Mouse (Mus musculus) hindbrain, embryonic 16.5 days (tissue): Measurements from ENCODE around the gene Rptor. TPM values are rescaled to one million over a fixed set of nuclear protein-coding genes. Genes with fewer than 3 reads are reported as not detected.
A peak's percentile ranks its signal among the peaks of the same experiment; 100 is the strongest.

Experiments
- ATAC-seq: fragments of 200-750 bp; cut with Nextera tagmentation; 2 replicates; pipeline ENCODE4 v1.8.0; 2017; ENCODE audit warnings: moderate TSS enrichment, moderate library complexity
- H3K27ac ChIP-seq: fragments of 300-500 bp; sonication (generic); 2 replicates; pipeline ENCODE4 v1.5.1; 2014; ENCODE audit warnings: low read depth, mild to moderate bottlenecking, control low read depth, low read length, moderate library complexity
- H3K27me3 ChIP-seq: fragments of 300-500 bp; sonication (generic); replicated peaks from 2 replicates; pipeline ENCODE4 v1.6.1; 2014; ENCODE audit warnings: low read length; ENCODE audit not compliant: control insufficient read depth, insufficient read depth
- H3K36me3 ChIP-seq: fragments of 300-500 bp; sonication (generic); 2 replicates; pipeline ENCODE4 v1.6.1; 2014; ENCODE audit warnings: mild to moderate bottlenecking, low read length, moderate library complexity, mixed read lengths; ENCODE audit not compliant: control insufficient read depth, insufficient read depth
- H3K4me1 ChIP-seq: fragments of 300-500 bp; sonication (generic); 2 replicates; pipeline ENCODE4 v1.6.1; 2014; ENCODE audit warnings: low read depth, low read length; ENCODE audit not compliant: control insufficient read depth, insufficient read depth
- H3K4me2 ChIP-seq: fragments of 300-500 bp; sonication (generic); 2 replicates; pipeline ENCODE4 v1.6.1; 2014; ENCODE audit warnings: mild to moderate bottlenecking, low read length, control low read depth, moderate library complexity
- H3K4me3 ChIP-seq: fragments of 300-500 bp; sonication (generic); 2 replicates; pipeline ENCODE4 v1.5.1; 2014; ENCODE audit warnings: mild to moderate bottlenecking, low read length, control low read depth, moderate library complexity
- H3K9ac ChIP-seq: fragments of 300-500 bp; sonication (generic); 2 replicates; pipeline ENCODE4 v1.6.1; 2014; ENCODE audit warnings: low read depth, mild to moderate bottlenecking, control low read depth, low read length, moderate library complexity
- H3K9me3 ChIP-seq: fragments of 300-500 bp; sonication (generic); 2 replicates; pipeline ENCODE4 v1.6.1; 2014; ENCODE audit warnings: mild to moderate bottlenecking, low read length, moderate library complexity; ENCODE audit not compliant: control insufficient read depth
- WGBS: fragments of 180-500 bp; shearing (Covaris S2); extraction: QIAGEN DNeasy Blood & Tissue Kit; methylation state at CpG from one replicate; pipeline ENCODE4 v1.1.7; 2014; 5-methylcytosine and 5-hydroxymethylcytosine counted together
- polyA plus RNA-seq: library from polyadenylated mRNA; unstranded; fragments of >200 nt; fragmentation: Nextera tagmentation; extraction: Ambion mirVana; gene quantifications from 2 replicates; pipeline ENCODE4 v1.2.1, GENCODE M21; 2015

Gene Rptor
- polyA plus RNA-seq, 1 experiment from 2014 or later: 8.5 TPM

DNA sequence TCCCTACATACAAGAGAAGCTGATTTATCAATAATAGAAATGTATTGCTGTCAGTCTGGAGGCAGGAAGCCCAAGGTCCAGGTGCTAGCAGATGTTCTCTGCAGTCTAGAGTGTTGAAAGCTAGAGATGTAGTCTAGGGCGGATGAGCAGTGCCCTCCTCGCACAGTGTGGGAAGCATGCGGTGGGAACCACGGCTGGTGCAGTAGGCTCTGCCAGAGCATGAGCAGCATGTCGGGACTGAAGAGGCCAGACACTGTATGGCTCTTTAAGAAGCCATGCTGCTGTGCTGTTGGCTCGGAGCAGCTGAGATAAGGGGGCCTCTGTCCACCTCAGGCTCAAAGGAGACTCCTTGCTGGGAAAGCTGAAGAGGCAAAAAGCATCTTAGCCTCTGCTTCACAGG is 164.8 kb downstream of the Rptor start:
- ATAC-seq: peak; percentile 62; the same call in 1 of the 2 replicates
- Histone ChIP-seq H3K4me2 (no peak overlapping the region), H3K27me3 (no peaks in the 10 kb centered on the region), H3K4me3 (no peak overlapping the region), H3K9me3 (no peaks in the 10 kb centered on the region), H3K9ac (peak overlapping the region; percentile 24; the same call in 1 of the 2 replicates), H3K4me1 (peaks cover 13% of the 10 kb centered on the region), H3K36me3 (no peaks in the 10 kb centered on the region; the same call in 1 of the 2 replicates), H3K27ac (peak overlapping the region; percentile 30; the same call in 1 of the 2 replicates)
- WGBS: 39% methylated on average over 6 of the region's 6 CpGs

DNA sequence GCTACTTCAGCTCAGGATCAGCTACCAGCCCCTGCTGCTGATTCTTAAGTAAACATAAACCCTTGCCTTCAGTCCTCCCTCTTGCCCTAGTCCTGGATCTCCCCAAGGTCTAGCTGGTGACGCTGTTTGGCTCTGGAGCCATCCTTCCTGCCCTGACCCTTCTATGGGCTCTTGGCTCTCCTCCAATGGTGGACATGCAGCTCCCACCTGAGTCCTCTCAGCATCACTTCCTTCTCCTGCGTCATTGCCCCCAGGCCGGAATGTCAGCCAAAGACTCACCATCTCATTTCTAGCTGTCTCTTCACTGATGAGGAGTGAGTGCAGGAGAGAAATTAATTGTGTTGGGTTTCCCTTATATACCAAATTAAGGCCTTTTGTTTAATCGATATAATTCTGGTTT is 165.8 kb downstream of the Rptor start:
- peaks cover 13% of the 10 kb centered on the region for H3K4me1 ChIP-seq
- H3K4me3 ChIP-seq: no peak overlapping the region
- 83% methylated on average over 4 of the region's 4 CpGs for WGBS
- H3K9me3 ChIP-seq: no peaks in the 10 kb centered on the region
- no peaks in the 10 kb centered on the region for H3K27me3 ChIP-seq
- no peak for ATAC-seq
- no peaks in the 10 kb centered on the region; the same call in 1 of the 2 replicates for H3K36me3 ChIP-seq
- no peak overlapping the region for H3K4me2 ChIP-seq
- H3K9ac ChIP-seq: no peak overlapping the region
- no peak overlapping the region for H3K27ac ChIP-seq

DNA sequence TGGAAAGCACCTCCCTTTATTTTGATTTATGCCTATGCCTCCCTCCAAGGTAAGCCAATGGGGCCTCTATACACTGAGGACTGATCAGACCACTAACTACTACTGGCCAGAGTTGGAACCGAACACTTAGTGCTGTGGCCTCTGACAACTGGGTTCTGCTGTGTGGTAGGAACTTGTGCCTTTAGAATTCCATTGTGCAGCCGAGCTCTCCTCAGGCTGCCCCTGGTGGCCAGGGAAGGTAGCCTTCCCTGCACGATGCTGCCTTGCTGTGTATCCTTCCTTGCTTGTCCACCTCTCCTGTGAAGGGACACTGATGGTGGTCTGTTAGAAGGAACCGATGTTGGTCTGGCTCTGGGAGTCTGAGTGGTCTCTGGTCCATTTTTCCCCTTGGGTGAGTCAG is 167.0 kb downstream of the Rptor start:
- no peak for ATAC-seq
- Histone ChIP-seq H3K27me3 (no peaks in the 10 kb centered on the region), H3K4me2 (no peak overlapping the region), H3K9ac (no peak overlapping the region), H3K9me3 (no peaks in the 10 kb centered on the region), H3K36me3 (no peaks in the 10 kb centered on the region; the same call in 1 of the 2 replicates), H3K27ac (no peak overlapping the region), H3K4me1 (peaks cover 13% of the 10 kb centered on the region), H3K4me3 (no peak overlapping the region)
- 69% methylated on average over 4 of the region's 4 CpGs for WGBS

DNA sequence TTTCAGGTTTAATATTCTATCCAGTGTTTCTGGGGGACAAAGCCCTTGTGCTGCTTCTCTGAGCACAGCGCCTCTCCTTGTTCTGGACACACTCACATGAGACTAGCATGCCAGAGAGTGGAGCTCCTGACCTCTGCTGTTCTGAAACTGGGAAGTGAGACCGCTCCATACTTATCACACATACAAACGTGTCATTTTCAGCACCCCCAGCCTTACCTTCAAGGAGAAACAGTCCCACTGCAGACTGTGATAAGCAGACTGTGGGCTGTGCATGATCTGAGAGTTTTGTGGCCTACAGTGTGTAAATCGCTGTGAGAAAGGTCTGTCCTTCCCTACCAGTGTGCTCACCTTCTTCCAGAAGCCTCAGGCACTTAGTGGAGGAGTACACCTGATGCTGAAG is 168.3 kb downstream of the Rptor start:
- Histone ChIP-seq H3K4me3 (no peak overlapping the region), H3K36me3 (no peaks in the 10 kb centered on the region; the same call in none of the 2 replicates), H3K4me2 (no peak overlapping the region), H3K9ac (no peak overlapping the region), H3K27ac (no peak overlapping the region), H3K27me3 (no peaks in the 10 kb centered on the region), H3K9me3 (peaks cover 6% of the 10 kb centered on the region), H3K4me1 (peaks cover 13% of the 10 kb centered on the region)
- ATAC-seq: no peak
- WGBS: 83% methylated on average over 4 of the region's 4 CpGs

DNA sequence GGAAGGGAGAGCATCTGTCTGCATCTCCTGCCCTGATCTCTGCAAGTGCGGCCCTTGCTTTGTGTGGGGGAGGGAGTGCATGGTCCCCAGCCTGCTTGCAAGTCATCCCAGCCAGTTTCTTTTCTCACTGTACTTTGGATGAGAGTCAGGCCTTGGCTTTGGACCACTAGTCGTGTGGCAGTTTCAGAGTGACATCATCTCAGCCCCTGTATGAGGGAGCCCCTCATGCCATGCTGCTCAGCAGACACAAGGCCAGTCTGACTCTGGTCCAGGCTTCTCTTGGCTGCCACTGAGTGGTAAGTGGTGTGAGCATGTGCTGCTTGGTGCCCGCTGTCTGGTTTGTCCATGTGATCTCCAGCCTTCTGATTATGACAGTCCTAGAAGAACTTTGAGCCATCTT is 170.2 kb downstream of the Rptor start:
- WGBS: 53% methylated on average over 3 of the region's 3 CpGs
- peak; percentile 81 for ATAC-seq
- H3K27me3 ChIP-seq: no peaks in the 10 kb centered on the region
- no peaks in the 10 kb centered on the region; the same call in none of the 2 replicates for H3K36me3 ChIP-seq
- H3K9ac ChIP-seq: no peak overlapping the region
- H3K27ac ChIP-seq: no peak overlapping the region
- H3K4me2 ChIP-seq: no peak overlapping the region
- H3K9me3 ChIP-seq: peaks cover 6% of the 10 kb centered on the region
- H3K4me1 ChIP-seq: peaks cover 1% of the 10 kb centered on the region
- no peak overlapping the region for H3K4me3 ChIP-seq

DNA sequence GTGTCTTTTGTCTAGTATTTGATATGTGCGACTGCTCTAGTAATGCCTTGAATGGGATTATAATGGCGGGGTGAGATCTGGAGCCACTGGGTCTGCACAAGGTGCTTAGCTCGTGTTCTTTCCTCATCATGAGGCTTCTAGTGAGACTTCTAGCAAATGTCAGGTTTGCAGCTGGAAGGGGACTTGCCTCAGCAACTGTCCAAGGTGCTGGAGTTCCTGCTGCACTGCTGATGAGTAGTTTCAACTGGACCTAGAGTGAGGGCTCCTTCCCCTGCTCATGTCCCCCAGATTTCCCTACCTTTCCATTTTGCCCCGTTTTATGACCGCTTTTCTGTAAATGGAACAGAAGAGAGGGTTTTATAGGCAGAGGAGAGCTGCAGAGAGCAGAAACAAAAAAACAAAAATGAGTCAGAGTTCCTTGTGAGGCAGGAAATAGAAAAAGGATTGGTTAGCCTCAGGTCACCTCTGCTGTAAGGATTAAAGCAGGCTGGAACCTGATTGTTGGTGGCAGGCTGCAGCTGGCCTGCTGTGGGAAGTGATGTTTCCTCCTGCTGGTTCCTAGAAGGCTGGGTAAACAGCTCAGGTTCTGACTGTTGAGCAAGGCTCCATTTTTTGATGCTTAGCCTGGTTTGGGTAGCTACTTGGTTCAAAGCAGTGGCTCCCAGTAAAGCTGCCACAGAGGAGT is 172.5 kb downstream of the Rptor start:
- no peaks in the 10 kb centered on the region for H3K4me1 ChIP-seq
- no peaks in the 10 kb centered on the region for H3K27me3 ChIP-seq
- no peak for ATAC-seq
- H3K36me3 ChIP-seq: no peaks in the 10 kb centered on the region; the same call in none of the 2 replicates
- H3K9me3 ChIP-seq: peaks cover 6% of the 10 kb centered on the region
- H3K9ac ChIP-seq: no peak overlapping the region
- no peak overlapping the region for H3K4me3 ChIP-seq
- WGBS: 64% methylated on average over 5 of the region's 5 CpGs
- H3K4me2 ChIP-seq: no peak overlapping the region
- no peak overlapping the region for H3K27ac ChIP-seq

DNA sequence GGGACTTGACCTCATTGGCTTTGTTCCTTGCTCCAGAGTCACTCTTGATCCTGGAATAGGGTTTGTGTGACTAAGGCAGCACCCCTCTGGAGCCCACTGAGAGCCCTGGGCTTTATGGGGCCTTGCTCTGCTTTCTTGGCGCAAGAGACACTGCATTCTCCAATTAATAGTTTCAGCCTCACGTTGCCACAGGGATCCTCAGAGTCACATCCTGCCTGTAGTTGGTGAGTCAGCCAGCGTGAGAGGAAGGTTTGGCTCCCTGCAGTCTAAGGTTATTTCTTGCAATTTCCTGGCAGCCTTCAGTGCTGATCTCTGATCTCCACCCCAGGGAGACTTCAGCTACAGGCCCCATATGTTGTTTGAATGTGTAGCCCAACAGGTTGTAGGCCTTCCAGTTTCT is 174.5 kb downstream of the Rptor start:
- H3K4me3 ChIP-seq: no peak overlapping the region
- 42% methylated on average over 3 of the region's 3 CpGs for WGBS
- ATAC-seq: no peak
- no peaks in the 10 kb centered on the region for H3K27me3 ChIP-seq
- H3K4me2 ChIP-seq: no peak overlapping the region
- no peak overlapping the region for H3K9ac ChIP-seq
- no peaks in the 10 kb centered on the region; the same call in 1 of the 2 replicates for H3K36me3 ChIP-seq
- peaks cover 6% of the 10 kb centered on the region for H3K9me3 ChIP-seq
- H3K27ac ChIP-seq: no peak overlapping the region
- H3K4me1 ChIP-seq: no peaks in the 10 kb centered on the region

DNA sequence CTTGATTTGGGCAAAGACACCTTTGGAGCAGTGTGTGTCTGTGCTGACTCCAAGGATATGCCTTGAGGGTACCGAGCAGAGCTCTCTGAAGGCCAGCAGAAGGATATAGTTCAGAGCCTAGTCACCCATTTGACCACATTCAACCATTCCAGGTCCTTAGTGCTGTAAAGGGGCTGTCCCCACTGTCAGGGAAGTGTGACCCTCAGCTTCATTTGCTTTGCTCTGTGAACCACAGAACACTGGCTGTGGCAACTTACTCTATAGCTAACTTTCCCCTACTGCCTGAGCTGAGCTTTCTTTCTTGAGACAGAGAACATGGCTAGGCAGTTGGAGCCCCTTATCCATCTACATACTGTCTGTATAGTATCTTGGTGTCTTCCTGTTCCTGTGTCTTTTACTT is 175.2 kb downstream of the Rptor start:
- WGBS: 90% methylated on average over 1 of the region's 1 CpGs
- Histone ChIP-seq H3K9ac (no peak overlapping the region), H3K27ac (no peak overlapping the region), H3K4me2 (no peak overlapping the region), H3K9me3 (peaks cover 6% of the 10 kb centered on the region), H3K36me3 (no peaks in the 10 kb centered on the region; the same call in 1 of the 2 replicates), H3K4me3 (no peak overlapping the region), H3K27me3 (no peaks in the 10 kb centered on the region), H3K4me1 (no peaks in the 10 kb centered on the region)
- no peak for ATAC-seq

DNA sequence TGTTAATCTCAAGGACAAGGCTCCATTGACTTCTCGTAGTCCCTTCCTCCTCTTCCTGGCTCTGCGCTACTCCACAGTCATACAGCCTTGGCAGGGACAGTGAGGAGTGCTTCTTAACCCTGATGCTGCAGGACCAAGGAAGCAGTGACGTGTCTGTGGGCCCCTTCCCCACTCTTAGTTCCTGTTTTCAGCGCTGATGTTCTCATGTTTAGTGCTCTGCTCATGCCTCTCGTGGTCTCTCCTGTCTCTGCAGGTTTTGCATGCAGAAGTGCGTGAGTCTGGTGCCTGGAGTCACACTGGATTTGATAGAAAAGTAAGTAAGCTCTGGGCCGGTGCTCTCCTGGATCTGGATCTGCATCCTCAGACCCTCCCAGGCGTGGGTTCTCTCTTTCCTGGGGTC is 177.6 kb downstream of the Rptor start:
- H3K27ac ChIP-seq: no peak overlapping the region
- H3K4me2 ChIP-seq: no peak overlapping the region
- no peak overlapping the region for H3K4me3 ChIP-seq
- H3K27me3 ChIP-seq: no peaks in the 10 kb centered on the region
- 82% methylated on average over 8 of the region's 8 CpGs for WGBS
- peaks cover 6% of the 10 kb centered on the region; the same call in 1 of the 2 replicates for H3K4me1 ChIP-seq
- H3K9me3 ChIP-seq: peaks cover 6% of the 10 kb centered on the region
- no peak overlapping the region; the same call in 1 of the 2 replicates for H3K9ac ChIP-seq
- ATAC-seq: no peak
- H3K36me3 ChIP-seq: no peaks in the 10 kb centered on the region; the same call in 1 of the 2 replicates
